Mouse (Mus musculus): ENCODE data around the gene Nmur1.
"Not testable (repeated sequence)": the region's sequence is repeated elsewhere in the genome, so short reads cannot be mapped to it uniquely, and the experiment has no call there.

Nmur1 gene

DNA sequence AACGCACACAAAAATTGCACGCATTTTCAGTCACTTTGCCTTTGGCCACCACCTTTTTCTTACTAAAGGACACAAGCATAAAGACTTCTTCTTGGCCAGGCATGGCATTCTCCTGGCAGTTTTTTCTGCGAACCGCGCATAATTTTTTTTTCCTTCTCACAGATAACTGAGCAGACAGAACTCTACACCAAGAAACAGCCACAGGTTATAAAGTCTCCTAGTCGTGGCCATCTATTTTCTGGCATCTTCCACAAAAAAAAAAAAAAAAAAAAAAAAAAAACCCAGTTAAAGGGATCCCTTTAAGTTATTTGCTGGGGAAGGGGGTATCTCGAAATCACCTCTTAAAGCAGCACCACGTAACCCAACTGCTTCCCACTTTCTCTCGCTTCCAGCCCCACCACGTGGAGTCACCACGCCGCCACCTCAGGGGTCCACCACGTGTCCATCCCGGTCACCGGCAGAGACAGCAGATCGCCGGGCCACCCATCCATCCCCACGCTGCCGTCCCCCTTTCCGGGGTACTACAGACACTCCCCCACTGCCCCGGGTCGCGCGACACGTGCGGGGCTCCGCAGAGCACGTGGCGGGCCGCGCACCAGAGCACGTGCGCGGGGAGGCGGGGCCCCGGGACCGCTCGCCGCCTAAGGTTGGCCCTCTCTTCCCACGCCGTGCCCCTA lies 67.7 kb downstream of the Nmur1 start:
- DNase-seq: no peak

DNA sequence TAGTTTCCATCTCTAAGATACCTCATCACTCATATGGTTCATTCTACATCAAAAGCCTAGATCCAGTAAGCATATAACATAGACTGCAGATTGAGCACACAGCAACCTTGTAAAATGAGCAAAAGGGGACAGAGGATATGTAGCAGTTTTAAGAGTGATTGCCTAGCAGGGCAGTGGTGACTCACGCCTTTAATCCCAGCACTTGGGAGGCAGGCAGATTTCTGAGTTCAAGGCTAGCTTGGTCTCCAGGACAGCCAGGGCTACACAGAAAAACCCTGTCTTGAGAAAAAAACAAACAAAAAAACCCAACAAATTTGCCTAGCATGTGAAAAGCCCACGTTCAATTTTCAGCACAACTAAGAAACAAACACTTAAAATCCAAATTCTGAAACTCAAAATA lies 71.8 kb downstream of the Nmur1 start:
- DNase-seq: no peak

DNA sequence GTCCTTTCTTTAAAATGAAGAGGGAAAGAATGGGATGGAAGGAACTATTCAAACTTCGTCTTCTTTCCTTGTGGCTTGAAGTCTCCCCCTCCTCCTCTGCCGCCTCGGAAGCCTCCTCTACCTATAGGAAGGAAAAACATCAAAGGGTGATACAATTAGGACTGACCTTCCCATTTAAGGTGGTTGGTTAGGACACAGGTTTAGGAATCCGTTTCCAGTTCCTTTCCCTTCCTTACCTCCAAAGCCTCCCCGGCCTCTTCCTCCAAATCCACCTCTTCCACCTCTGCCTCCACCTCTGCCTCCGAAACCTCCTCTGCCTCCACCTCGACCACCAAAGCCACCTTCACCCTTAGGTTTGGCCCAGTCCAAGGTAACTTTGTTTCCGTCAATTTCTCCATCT lies 75.5 kb downstream of the Nmur1 start:
- no peak for DNase-seq

DNA sequence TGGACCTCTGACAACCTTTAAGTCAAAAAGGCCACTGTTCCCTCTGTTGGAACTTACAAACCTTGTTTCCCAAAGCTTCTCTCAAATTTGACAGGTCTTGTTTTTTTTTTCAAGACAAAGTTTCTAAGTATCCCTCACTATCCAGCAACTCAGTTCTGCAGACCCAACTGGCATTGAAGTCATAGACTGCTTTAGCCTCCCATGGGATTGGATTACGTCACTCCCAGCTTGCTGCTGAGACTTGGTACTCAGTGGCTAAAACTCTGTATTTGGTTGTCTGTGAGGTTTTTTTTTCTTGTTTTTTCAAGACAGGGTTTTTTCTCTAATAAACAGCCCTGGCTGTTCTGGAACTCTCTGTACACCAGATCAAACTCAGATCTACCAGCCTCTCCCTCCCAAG lies 76.3 kb downstream of the Nmur1 start:
- DNase-seq: no peak

DNA sequence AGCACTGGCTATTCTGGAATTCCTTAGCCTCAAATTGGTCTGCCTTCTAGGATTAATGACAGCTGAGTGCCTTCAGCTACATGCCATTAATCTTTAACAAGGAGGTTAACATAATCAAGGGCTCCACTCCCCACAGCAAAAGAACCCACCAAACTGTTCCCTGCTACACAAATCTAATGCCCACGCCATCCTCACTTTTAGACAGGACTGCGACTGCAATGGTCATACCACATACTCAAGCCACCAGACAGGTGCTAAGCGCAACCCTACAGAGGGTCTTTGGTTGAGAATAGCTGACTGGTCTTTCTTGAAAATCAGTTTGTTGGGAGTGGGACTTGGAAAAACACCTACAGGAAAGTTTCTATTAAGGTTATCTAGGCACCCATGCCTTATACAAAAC lies 76.8 kb downstream of the Nmur1 start:
- DNase-seq: no peak

DNA sequence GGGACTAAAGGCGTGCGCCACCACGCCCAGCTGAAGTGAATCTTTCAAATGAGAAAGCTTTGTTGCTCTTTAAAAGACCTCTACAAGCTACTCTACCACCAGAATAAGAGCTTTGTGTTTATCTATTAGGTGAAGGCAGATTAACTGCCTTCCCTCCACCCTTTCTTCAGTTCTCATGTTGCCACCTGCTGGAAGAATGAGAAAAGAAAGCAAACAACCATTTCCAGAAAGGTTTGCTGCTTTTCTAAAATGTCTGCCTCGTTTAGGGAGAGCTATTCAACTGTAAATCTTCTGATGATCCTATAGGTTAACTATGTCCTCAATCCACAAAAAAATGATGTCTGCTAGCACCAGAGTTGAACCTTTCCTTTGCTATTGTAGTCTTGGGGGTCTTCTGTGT lies 77.2 kb downstream of the Nmur1 start:
- DNase-seq: no peak

DNA sequence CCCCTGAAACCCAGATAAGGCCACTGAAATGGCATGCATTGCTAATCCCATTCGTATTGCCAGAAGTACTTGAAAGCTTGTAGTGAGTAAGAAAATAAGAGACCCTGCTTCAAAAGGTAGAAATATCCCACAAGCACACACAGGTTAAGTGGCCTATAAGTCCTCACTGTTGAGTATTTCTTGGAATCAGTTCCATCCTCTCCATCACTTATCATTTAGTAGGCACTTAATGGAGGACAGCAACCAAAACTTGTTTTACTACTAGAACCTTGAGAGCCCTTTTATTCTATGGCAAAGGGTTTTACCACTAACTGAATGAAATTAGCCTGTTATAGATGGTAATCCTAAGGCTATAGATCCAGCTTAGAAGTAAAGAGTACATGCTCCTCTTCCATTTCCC lies 77.9 kb downstream of the Nmur1 start:
- DNase-seq: no peak

DNA sequence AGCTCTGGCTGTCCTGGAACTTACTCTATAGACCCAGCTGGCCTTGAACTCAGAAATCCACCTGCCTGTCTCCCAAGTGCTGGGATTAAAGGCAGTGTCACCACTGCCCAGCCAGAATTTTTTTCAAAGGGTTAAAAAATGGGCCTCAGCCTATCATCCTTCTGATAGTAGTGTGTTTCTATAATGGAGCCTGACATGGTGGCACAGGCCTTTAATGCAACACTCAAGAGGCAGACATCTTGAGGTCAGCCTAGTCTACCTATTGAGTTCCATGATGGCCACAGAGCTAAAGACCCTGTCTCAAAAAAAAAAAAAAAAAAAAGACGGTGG lies 78.3 kb downstream of the Nmur1 start:
- no peak for DNase-seq

DNA sequence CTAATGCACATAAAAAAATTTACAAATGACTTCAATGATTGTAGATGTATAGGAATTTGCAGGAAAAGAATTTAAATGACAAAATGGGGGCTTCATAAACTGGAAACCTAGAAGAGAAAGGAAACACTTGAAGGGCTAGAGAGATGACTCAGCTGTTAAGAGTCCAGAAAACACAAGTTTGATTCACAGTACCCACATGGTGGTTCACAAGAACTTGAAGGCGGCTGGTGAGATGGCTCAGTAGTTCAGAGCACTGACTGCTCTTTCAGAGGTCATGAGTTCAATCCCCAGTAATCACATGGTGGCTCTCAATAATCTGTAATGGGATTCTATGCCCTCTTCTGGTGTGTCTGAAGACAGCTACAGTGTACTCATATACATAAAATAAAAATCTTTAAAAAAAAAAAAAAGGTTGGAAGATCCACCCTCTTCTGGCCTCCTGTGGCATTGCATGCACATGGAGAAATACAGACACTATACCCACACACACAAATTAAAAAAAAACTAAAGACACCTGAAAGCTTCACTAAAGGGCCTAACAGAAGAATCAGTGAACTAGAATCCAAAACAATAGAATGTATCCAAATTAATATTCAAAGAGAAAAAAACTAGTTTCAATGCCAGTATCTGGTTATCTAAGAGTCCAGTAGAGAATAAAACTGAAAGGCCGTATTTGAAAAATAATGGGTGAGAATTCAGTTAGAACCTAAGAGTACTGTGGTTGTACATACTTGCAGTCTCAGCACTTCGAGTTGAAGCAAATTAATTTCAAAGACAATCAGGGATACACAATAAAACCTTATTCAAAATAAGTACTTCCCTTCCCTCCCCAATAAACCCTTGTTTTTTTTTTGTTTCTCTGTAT lies 78.9 kb downstream of the Nmur1 start:
- DNase-seq: no peak

DNA sequence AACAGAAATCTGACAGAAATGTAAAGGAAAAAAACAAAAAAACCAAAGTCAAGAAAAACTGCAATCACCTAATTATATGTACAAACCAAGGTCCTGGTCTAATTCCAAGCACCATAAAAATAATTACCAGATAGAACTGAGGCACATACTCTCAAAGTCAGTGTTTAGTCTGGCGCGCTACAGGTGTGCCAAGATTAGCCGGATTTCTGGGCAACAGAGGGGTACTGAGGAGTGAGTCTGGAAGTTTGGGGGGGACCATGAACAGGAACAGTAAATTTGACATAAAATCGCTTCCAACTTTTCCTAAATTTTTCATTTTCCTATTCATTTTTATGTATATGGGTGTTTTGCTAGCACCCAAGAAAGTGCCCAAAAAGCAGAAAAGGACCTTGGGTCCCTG lies 80.1 kb downstream of the Nmur1 start:
- no peak for DNase-seq

DNA sequence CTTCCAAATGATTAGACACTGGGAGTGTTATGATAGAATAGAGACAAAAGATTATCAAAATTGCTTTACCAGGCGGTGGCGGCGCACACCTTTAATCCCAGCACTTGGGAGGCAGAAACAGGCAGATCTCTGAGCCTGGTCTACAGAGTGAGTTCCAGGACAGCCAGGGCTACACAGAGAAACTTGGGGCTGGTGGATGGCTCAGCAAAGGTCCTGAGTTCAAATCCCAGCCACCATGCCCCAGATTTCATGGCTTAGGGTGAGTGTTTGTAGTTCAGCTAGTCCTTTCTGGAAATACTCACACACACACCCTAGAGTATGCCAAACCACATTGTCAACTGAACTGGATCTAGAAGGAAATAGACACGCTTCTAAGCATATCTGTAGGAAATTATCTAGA lies 81.0 kb downstream of the Nmur1 start:
- no peak for DNase-seq

DNA sequence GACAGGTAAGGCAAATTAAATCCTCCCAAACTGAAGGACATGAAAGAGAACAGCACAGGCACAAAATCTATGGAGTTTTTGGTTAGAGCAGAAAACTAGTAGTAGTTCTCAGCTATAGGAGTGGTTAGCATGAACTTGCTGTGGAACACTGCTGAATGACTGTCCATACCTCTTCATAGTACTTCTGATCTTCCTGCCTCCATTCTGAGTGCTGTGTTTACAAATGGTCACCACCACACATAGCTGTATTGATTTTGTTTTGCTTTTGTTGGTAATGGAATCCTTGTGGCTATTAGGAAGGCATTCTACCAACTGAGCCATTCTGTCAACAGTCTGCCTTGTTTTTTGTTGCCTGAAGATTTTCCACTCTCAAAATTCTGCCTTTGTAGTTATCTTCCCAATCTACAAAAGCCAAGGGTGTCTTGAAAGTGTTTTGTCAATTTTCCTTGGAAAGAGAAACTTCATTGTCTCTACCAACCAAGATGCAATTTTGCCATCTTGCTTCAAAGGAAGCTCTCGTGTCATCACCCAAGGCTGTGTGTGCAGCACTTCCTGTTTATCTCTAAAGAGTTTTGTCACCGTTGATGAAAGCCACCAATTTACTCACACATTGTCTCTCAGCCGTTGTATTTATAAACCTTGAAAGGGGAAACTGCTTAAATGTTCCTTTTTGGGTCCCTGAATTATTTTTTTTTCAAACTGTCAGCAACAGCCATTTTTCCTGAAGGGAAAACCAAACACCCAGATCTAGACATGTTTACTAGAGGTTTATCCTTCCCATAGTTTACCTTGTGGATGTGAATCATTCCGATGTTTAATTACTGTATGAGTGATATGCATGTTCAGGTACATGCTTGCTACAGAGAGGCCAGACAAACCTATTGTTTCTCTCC lies 81.8 kb downstream of the Nmur1 start:
- DNase-seq: no peak

DNA sequence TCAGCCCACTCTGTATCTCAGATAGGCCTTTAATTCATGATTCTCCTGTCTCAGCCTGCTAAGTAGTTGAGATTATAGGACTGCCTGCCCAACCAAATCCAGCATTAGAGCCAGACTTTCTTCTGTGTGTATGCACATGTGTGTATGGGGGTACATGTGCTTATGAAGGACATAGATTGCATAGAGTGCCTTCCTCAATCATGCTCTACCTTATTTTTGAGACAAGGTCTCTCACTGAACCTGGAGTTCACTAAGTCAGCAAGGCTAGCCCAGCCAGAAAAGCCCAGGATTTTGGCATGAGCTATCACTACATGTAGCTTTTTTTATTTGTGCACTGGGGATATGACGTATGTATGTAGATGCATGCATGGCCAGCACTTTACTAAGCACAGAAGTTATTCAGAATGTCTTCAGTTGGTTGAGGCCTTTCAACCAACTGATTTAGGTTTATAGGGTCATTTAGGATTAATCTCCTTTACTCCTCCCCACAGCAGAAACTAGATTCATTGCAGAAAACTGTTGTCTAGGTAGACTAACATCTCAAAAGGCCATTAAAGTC lies 82.9 kb downstream of the Nmur1 start:
- DNase-seq: no peak

DNA sequence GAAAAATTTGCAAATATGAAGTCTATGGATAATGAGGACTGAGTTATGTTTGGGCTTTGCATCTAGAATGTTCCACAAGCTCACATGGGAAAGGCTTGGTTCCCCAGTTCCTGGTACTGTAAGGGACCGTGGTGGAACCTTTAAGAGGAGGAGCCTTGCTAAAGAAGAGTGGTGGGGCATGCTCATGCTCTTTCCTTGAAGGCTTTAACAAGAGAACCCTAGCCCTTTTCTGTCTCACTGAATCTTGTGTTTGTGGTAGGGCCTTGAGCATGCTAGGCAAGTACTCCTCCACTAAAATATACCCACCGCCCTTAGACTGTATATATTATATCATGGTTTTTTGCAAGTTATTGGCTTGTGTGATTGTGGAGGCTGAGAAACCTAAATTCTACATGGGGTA lies 83.7 kb downstream of the Nmur1 start:
- no peak for DNase-seq

DNA sequence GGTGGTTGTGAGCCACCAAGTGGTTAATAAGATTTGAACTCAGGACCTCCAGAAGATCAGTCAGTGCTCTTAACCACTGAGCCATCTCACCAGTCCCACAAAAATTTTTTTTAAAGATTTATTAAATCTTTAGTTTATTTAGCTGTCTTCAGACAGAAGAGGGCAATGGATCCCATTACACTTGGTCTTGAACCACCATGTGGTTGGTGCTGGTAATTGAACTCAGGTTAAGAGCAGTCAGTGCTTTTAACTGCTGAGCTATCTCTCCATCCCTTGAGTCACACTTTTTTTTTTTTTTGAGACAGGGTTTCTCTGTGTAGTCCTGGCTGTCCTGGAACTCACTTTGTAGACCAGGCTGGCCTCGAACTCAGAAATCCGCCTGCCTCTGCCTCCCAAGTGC lies 84.9 kb downstream of the Nmur1 start:
- not testable (repeated sequence) for DNase-seq

DNA sequence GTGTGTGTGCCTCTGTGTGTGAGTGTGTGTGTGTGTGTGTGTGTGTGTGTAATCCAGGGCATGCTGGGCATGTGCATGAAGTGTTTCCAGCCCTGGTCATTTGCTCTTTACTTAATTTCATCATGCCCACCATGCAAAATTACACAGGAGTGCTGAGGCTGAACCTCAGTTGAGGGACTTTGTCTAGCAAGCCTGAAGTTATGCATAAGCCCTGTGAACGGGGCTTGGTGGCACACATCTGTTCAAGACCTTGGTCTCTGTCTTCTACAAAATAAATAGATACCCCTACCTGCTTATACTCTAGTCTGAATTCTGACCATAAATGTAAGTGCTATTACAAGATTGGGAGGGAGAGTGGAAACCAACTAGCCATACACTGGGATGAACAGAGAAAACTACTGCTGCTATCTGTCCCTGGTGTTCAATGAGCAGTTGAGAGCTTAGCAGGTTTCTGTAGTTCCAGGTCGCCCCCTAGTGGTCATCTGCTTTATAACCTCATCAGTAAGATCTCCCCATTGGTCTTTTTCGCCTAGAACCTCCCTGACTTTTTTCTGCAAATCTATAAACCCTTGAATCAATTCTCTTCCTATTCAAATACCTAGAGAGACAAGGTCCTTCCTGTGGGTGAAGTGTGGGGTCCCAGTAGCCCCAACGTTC lies 86.7 kb downstream of the Nmur1 start:
- DNase-seq: peak; percentile 66 to 92

DNA sequence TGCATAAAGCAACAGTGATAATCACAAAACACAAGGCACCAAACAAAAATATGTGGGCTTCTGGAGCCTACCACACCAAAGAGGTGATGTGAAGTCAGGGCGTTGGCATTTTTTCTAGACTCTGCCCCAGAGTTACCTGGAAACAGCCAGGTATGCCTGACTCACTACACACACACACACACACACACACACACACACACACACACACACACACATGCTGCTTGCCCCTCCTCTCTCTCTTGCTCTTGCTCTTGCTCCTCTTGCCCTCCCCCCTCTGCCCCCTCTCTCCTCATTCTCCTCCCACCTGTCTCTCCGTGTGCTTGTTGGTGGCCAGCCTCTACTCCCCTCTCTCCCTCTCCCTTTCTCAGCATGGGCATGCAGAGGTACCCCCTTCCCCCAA lies 89.7 kb downstream of the Nmur1 start:
- DNase-seq: no peak

All from kidney, postnatal 25 days (tissue).